Mouse (Mus musculus) forebrain, embryonic 15.5 days (tissue): ENCODE data around the gene S100a13. TPM values are rescaled to one million over a fixed set of nuclear protein-coding genes. Genes with fewer than 3 reads are reported as not detected.
A peak's percentile ranks its signal among the peaks of the same experiment; 100 is the strongest.

ENCODE experiments used
- ATAC-seq: fragments of 200-750 bp; cut with Nextera tagmentation; replicated peaks from 2 replicates; pipeline ENCODE4 v1.8.0; 2017; ENCODE audit warnings: mild to moderate bottlenecking, moderate TSS enrichment, moderate library complexity
- H3K27ac ChIP-seq: fragments of 300-500 bp; sonication (generic); replicated peaks from 2 replicates; pipeline ENCODE4 v1.5.1; 2015; ENCODE audit warnings: mild to moderate bottlenecking, inconsistent platforms
- H3K27me3 ChIP-seq: fragments of 300-500 bp; sonication (generic); 2 replicates; pipeline ENCODE4 v1.6.1; 2015; ENCODE audit warnings: inconsistent platforms
- H3K36me3 ChIP-seq: fragments of 300-500 bp; sonication (generic); 2 replicates; pipeline ENCODE4 v1.6.1; 2015; ENCODE audit warnings: mild to moderate bottlenecking, inconsistent platforms
- H3K4me1 ChIP-seq: fragments of 300-500 bp; sonication (generic); 2 replicates; pipeline ENCODE4 v1.6.1; 2015; ENCODE audit warnings: inconsistent platforms
- H3K4me2 ChIP-seq: fragments of 300-500 bp; sonication (generic); replicated peaks from 2 replicates; pipeline ENCODE4 v1.6.1; 2015; ENCODE audit warnings: mild to moderate bottlenecking, inconsistent platforms
- H3K4me3 ChIP-seq: fragments of 300-500 bp; sonication (generic); 2 replicates; pipeline ENCODE4 v1.5.1; 2015; ENCODE audit warnings: mild to moderate bottlenecking, inconsistent platforms
- H3K9ac ChIP-seq: fragments of 300-500 bp; sonication (generic); replicated peaks from 2 replicates; pipeline ENCODE4 v1.6.1; 2015; ENCODE audit warnings: mild to moderate bottlenecking, inconsistent platforms
- H3K9me3 ChIP-seq: fragments of 300-500 bp; sonication (generic); 2 replicates; pipeline ENCODE4 v1.6.1; 2016; ENCODE audit warnings: inconsistent platforms
- WGBS: fragments of 180-500 bp; shearing (Covaris S2); methylation state at CpG from one replicate; pipeline ENCODE4 v1.1.7; 2015; ENCODE audit warnings: mixed read lengths; 5-methylcytosine and 5-hydroxymethylcytosine counted together
- polyA plus RNA-seq: library from polyadenylated mRNA; unstranded; fragments of >200 nt; fragmentation: Nextera tagmentation; extraction: Ambion mirVana; gene quantifications from 2 replicates; pipeline ENCODE4 v1.2.1, GENCODE M21; 2015

Gene S100a13
- polyA plus RNA-seq, 1 experiment from 2014 or later: 8.5 TPM

- no peak overlapping the region for H3K27ac ChIP-seq
- no peaks in the 10 kb centered on the region for H3K36me3 ChIP-seq
- ATAC-seq: no peak
- H3K4me3 ChIP-seq: no peak overlapping the region
- H3K27me3 ChIP-seq: no peaks in the 10 kb centered on the region
- no peak overlapping the region for H3K4me2 ChIP-seq
- no peaks in the 10 kb centered on the region for H3K4me1 ChIP-seq
- no peaks in the 10 kb centered on the region for H3K9me3 ChIP-seq
- no peak overlapping the region for H3K9ac ChIP-seq
- 56% methylated on average over 1 of the region's 1 CpGs for WGBS
Observed at GRCm38 (mm10) chr3:90535446-90535845, 21.2 kb downstream of the S100a13 start.

GRCm38 (mm10) chr3:90537141-90537904 lies 23.1 kb downstream of the S100a13 start, which contains the start of gene S100a16:
Gene S100a16, plus strand, starts transcription at chr3:90537254.
- peaks cover 7% of the 10 kb centered on the region for H3K4me1 ChIP-seq
- H3K27me3 ChIP-seq: no peaks in the 10 kb centered on the region
- no peaks in the 10 kb centered on the region for H3K36me3 ChIP-seq
- no peaks in the 10 kb centered on the region for H3K9me3 ChIP-seq
- no peak within 1 kb of the TSS for H3K4me3 ChIP-seq
- H3K27ac ChIP-seq: no peak within 1 kb of the TSS
- 51% methylated on average over 10 of the region's 10 CpGs for WGBS
- no peak within 1 kb of the TSS for H3K4me2 ChIP-seq
- no peak within 1 kb of the TSS for H3K9ac ChIP-seq
- ATAC-seq: no peak

GRCm38 (mm10) chr3:90537905-90538296 lies 23.7 kb downstream of the S100a13 start:
- Histone ChIP-seq H3K9me3 (no peaks in the 10 kb centered on the region), H3K9ac (no peak overlapping the region), H3K27me3 (no peaks in the 10 kb centered on the region), H3K4me1 (peaks cover 7% of the 10 kb centered on the region), H3K4me2 (no peak overlapping the region), H3K4me3 (no peak overlapping the region), H3K27ac (no peak overlapping the region), H3K36me3 (no peaks in the 10 kb centered on the region)
- ATAC-seq: no peak
- 85% methylated on average over 5 of the region's 5 CpGs for WGBS

GRCm38 (mm10) chr3:90540904-90541303 lies 26.7 kb downstream of the S100a13 start:
- peak; percentile 78 for ATAC-seq
- peaks cover 7% of the 10 kb centered on the region for H3K4me1 ChIP-seq
- no peak overlapping the region for H3K4me2 ChIP-seq
- no peak overlapping the region for H3K4me3 ChIP-seq
- H3K36me3 ChIP-seq: no peaks in the 10 kb centered on the region
- H3K27me3 ChIP-seq: no peaks in the 10 kb centered on the region
- no peak overlapping the region for H3K9ac ChIP-seq
- H3K9me3 ChIP-seq: no peaks in the 10 kb centered on the region
- WGBS: 19% methylated on average over 4 of the region's 4 CpGs
- 0 out of 2 replicates have a peak overlapping the region, but pooled peaks have one; percentile 16 for H3K27ac ChIP-seq

GRCm38 (mm10) chr3:90549676-90550420 lies 35.6 kb downstream of the S100a13 start:
- H3K36me3 ChIP-seq: no peaks in the 10 kb centered on the region
- H3K4me1 ChIP-seq: no peaks in the 10 kb centered on the region
- H3K4me3 ChIP-seq: no peak overlapping the region
- 77% methylated on average over 5 of the region's 5 CpGs for WGBS
- ATAC-seq: no peak
- H3K9ac ChIP-seq: no peak overlapping the region
- H3K4me2 ChIP-seq: no peak overlapping the region
- H3K27me3 ChIP-seq: no peaks in the 10 kb centered on the region
- H3K27ac ChIP-seq: no peak overlapping the region
- H3K9me3 ChIP-seq: no peaks in the 10 kb centered on the region

GRCm38 (mm10) chr3:90550421-90550790 lies 36.2 kb downstream of the S100a13 start:
- ATAC-seq: no peak
- H3K27me3 ChIP-seq: no peaks in the 10 kb centered on the region
- whole genome bisulfite sequencing: 91% methylated on average over 2 of the region's 2 CpGs
- H3K9ac ChIP-seq: no peak overlapping the region
- no peak overlapping the region for H3K4me3 ChIP-seq
- no peaks in the 10 kb centered on the region for H3K36me3 ChIP-seq
- H3K4me1 ChIP-seq: no peaks in the 10 kb centered on the region
- no peak overlapping the region for H3K4me2 ChIP-seq
- H3K9me3 ChIP-seq: no peaks in the 10 kb centered on the region
- H3K27ac ChIP-seq: no peak overlapping the region

- H3K27ac ChIP-seq: no peak overlapping the region
- no peaks in the 10 kb centered on the region for H3K27me3 ChIP-seq
- no peak overlapping the region for H3K9ac ChIP-seq
- H3K36me3 ChIP-seq: no peaks in the 10 kb centered on the region
- H3K9me3 ChIP-seq: no peaks in the 10 kb centered on the region
- H3K4me1 ChIP-seq: peaks cover 4% of the 10 kb centered on the region; the same call in 1 of the 2 replicates
- H3K4me3 ChIP-seq: no peak overlapping the region
- 76% methylated on average over 2 of the region's 2 CpGs for WGBS
- no peak for ATAC-seq
- no peak overlapping the region for H3K4me2 ChIP-seq
Observed at GRCm38 (mm10) chr3:90552231-90552630, 38.0 kb downstream of the S100a13 start.

GRCm38 (mm10) chr3:90555954-90556353 lies 41.7 kb downstream of the S100a13 start:
- WGBS: 10% methylated on average over 5 of the region's 5 CpGs
- ATAC-seq: peak; percentile 91
- Histone ChIP-seq H3K9me3 (no peaks in the 10 kb centered on the region), H3K27ac (no peak overlapping the region), H3K4me2 (no peak overlapping the region), H3K4me3 (no peak overlapping the region), H3K4me1 (peaks cover 4% of the 10 kb centered on the region; the same call in 1 of the 2 replicates), H3K27me3 (no peaks in the 10 kb centered on the region), H3K36me3 (no peaks in the 10 kb centered on the region), H3K9ac (no peak overlapping the region)

GRCm38 (mm10) chr3:90560008-90560628 lies 45.9 kb downstream of the S100a13 start, which contains the start of gene S100a3:
Gene S100a3, plus strand, starts transcription at chr3:90560578.
- no peaks in the 10 kb centered on the region for H3K36me3 ChIP-seq
- H3K9me3 ChIP-seq: no peaks in the 10 kb centered on the region
- 84% methylated on average over 6 of the region's 6 CpGs for WGBS
- ATAC-seq: no peak
- H3K4me1 ChIP-seq: peaks cover 4% of the 10 kb centered on the region; the same call in 1 of the 2 replicates
- H3K27me3 ChIP-seq: no peaks in the 10 kb centered on the region
- H3K4me3 ChIP-seq: no peak within 1 kb of the TSS
- H3K4me2 ChIP-seq: no peak within 1 kb of the TSS
- no peak within 1 kb of the TSS for H3K27ac ChIP-seq
- no peak within 1 kb of the TSS for H3K9ac ChIP-seq

Other genes starting within 250 kb of the S100a13 start
- gene Dennd4b, start 249.2 kb upstream of the S100a13 start, polyA plus RNA-seq: 5.4 and 7.2 TPM in 2 replicates
- gene Gatad2b, start 221.3 kb upstream of the S100a13 start, polyA plus RNA-seq: 15.2 TPM in 2 replicates
- 18.5 and 18.8 TPM in 2 replicates for gene Slc27a3, start 124.5 kb upstream of the S100a13 start, polyA plus RNA-seq
- gene Ints3, start 80.8 kb upstream of the S100a13 start, polyA plus RNA-seq: 33.6 and 36.5 TPM in 2 replicates
- gene Npr1, start 48.6 kb upstream of the S100a13 start, polyA plus RNA-seq: 1.6 TPM in 2 replicates
- 333 and 340 TPM in 2 replicates for gene Ilf2, start 38.3 kb upstream of the S100a13 start, polyA plus RNA-seq
- 76.1 and 81.8 TPM in 2 replicates for gene Snapin, start 23.4 kb upstream of the S100a13 start, polyA plus RNA-seq
- 219 and 224 TPM in 2 replicates for gene Chtop, start 4.9 kb upstream of the S100a13 start, polyA plus RNA-seq
- 9.0 and 11.4 TPM in 2 replicates for gene S100a1, start within 50 bp of the S100a13 start, polyA plus RNA-seq
- not detected in 2 replicates for gene S100a14, start 12.4 kb downstream of the S100a13 start, polyA plus RNA-seq
- 31.7 and 40.0 TPM in 2 replicates for gene S100a16, start 22.8 kb downstream of the S100a13 start, polyA plus RNA-seq
- gene S100a3, start 46.1 kb downstream of the S100a13 start, polyA plus RNA-seq: 0.06 and 0.50 TPM in 2 replicates
- not detected in 2 replicates for gene S100a2, start 75.8 kb downstream of the S100a13 start, polyA plus RNA-seq
- gene Gm42674, start 87.5 kb downstream of the S100a13 start, polyA plus RNA-seq: not detected in 2 replicates
- gene S100a4, start 89.3 kb downstream of the S100a13 start, polyA plus RNA-seq: 0.56 and 0.65 TPM in 2 replicates
- gene S100a5, start 94.1 kb downstream of the S100a13 start, polyA plus RNA-seq: not detected in 2 replicates
- gene S100a6, start 98.4 kb downstream of the S100a13 start, polyA plus RNA-seq: 12.8 and 18.5 TPM in 2 replicates
- gene S100a7a, start 139.6 kb downstream of the S100a13 start, polyA plus RNA-seq: not detected in 2 replicates
- gene S100a8, start 154.5 kb downstream of the S100a13 start, polyA plus RNA-seq: 2.8 and 6.1 TPM in 2 replicates
- gene S100a9, start 181.3 kb downstream of the S100a13 start, polyA plus RNA-seq: 2.1 and 2.2 TPM in 2 replicates
- gene Pglyrp4, start 212.5 kb downstream of the S100a13 start, polyA plus RNA-seq: not detected in 2 replicates